Mouse (Mus musculus) midbrain, embryonic 16.5 days (tissue): ENCODE data around the gene Siae. TPM values are rescaled to one million over a fixed set of nuclear protein-coding genes. Genes with fewer than 3 reads are reported as not detected.

Source experiments
- ATAC-seq: fragments of 200-750 bp; cut with Nextera tagmentation; 2 replicates; pipeline ENCODE4 v1.8.0; 2017; ENCODE audit warnings: moderate TSS enrichment
- H3K27ac ChIP-seq: fragments of 300-500 bp; sonication (generic); 2 replicates; pipeline ENCODE4 v1.5.1; 2014; ENCODE audit warnings: mild to moderate bottlenecking, low read length, mixed read lengths
- H3K27me3 ChIP-seq: fragments of 300-500 bp; sonication (generic); 2 replicates; pipeline ENCODE4 v1.6.1; 2014; ENCODE audit warnings: low read depth, low read length, mixed read lengths; ENCODE audit not compliant: control insufficient read depth, insufficient read depth
- H3K36me3 ChIP-seq: fragments of 300-500 bp; sonication (generic); 2 replicates; pipeline ENCODE4 v1.6.1; 2014; ENCODE audit warnings: mild to moderate bottlenecking, low read length, moderate library complexity, mixed read lengths; ENCODE audit not compliant: control insufficient read depth, insufficient read depth
- H3K4me1 ChIP-seq: fragments of 300-500 bp; sonication (generic); 2 replicates; pipeline ENCODE4 v1.6.1; 2014; ENCODE audit warnings: mild to moderate bottlenecking, low read length, mixed read lengths; ENCODE audit not compliant: control insufficient read depth, insufficient read depth
- H3K4me2 ChIP-seq: fragments of 300-500 bp; sonication (generic); 2 replicates; pipeline ENCODE4 v1.6.1; 2014; ENCODE audit warnings: mild to moderate bottlenecking, low read length, mixed read lengths
- H3K4me3 ChIP-seq: fragments of 300-500 bp; sonication (generic); 2 replicates; pipeline ENCODE4 v1.5.1; 2014; ENCODE audit warnings: low read depth, mild to moderate bottlenecking, low read length, moderate library complexity, mixed read lengths
- H3K9ac ChIP-seq: fragments of 300-500 bp; sonication (generic); 2 replicates; pipeline ENCODE4 v1.6.1; 2014; ENCODE audit warnings: low read depth, low read length, mixed read lengths
- H3K9me3 ChIP-seq: fragments of 300-500 bp; sonication (generic); replicated peaks from 2 replicates; pipeline ENCODE4 v1.6.1; 2014; ENCODE audit warnings: mild to moderate bottlenecking, low read length, mixed read lengths; ENCODE audit not compliant: control insufficient read depth, poor library complexity, severe bottlenecking
- WGBS: fragments of 180-500 bp; shearing (Covaris S2); extraction: QIAGEN DNeasy Blood & Tissue Kit; methylation state at CpG from one replicate; pipeline ENCODE4 v1.1.7; 2014; 5-methylcytosine and 5-hydroxymethylcytosine counted together
- polyA plus RNA-seq: library from polyadenylated mRNA; unstranded; fragments of >200 nt; fragmentation: Nextera tagmentation; extraction: Ambion mirVana; gene quantifications from 2 replicates; pipeline ENCODE4 v1.2.1, GENCODE M21; 2015

Siae gene
- polyA plus RNA-seq, 1 experiment from 2014 or later, result 13.8 TPM

DNA sequence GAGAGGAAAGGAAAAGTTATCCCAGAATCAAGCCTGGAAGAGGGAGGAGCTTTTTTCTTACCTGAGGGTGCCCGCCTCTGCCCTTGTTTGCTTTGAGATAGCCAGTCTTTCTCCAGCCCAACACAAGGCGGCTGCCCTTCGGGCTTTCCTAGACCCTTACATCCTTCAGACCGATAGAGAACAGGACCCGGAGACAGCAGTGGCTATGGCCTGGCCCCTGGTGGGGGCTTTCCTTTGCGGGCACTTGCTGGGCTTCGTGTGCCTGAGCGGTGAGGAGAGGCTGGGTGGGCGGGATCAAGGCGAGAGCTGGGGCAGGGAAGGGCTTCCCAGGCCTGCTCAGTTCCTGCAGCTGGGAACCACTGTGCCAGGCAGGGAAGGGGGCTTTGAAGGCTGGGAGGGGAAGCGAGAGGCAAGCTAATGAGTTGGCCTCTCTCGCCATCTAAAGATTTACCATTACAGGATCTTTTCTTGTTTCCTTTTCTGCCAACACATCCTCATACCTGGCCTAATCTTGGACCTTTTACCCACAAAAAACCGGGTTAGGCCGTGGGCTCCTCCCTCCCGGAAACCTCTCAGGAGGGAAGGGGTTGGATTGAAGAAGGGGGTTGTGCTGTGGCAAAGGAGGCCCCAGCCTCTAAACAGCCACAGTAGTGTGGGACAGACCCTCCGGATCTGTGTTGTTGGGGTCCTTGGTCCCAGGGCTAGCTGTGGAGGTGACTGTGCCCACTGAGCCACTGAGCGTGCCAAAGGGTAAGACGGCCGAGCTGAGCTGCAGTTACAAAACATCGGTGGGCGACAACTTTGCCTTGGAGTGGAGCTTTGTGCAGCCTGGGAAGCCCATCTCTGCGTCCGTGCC is 16.1 kb upstream of the Siae start, which contains the start of gene Vsig2:
Gene Vsig2 (plus strand): TSS at position 86 of the 856 bp plus-strand sequence.
- no peak within 1 kb of the TSS for H3K9ac ChIP-seq

DNA sequence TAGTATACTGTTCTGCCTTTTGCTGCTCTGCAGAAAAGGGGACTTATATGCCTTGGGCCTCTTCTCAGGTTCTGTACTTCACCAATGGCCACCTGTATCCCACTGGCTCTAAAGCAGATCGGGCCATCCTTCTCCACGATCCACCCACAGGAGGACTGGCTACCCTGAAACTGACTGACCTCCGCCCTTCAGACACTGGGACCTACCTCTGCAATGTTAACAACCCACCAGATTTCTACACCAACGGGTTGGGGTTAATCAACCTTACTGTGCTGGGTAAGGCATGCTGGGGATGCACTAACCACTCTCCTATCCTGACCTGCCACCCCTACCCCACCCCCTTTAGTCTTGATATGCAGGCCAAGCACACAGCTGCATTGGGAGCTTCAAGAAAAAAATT is 15.3 kb upstream of the Siae start:
- Histone ChIP-seq H3K9me3 (no peaks in the 10 kb centered on the region), H3K27me3 (peaks cover 11% of the 10 kb centered on the region), H3K4me2 (no peak overlapping the region), H3K4me3 (no peak overlapping the region), H3K9ac (no peak overlapping the region), H3K36me3 (no peaks in the 10 kb centered on the region), H3K27ac (no peak overlapping the region), H3K4me1 (peaks cover 10% of the 10 kb centered on the region)
- 92% methylated on average over 4 of the region's 4 CpGs for WGBS
- ATAC-seq, result no peak

More for the DNA sequence above, 16.1 kb upstream of the Siae start, which contains the start of gene Vsig2:
- Histone ChIP-seq H3K4me1 (peaks cover 3% of the 10 kb centered on the region; the same call in 1 of the 2 replicates), H3K36me3 (no peaks in the 10 kb centered on the region), H3K4me3 (no peak within 1 kb of the TSS), H3K4me2 (no peak within 1 kb of the TSS), H3K27ac (no peak within 1 kb of the TSS), H3K27me3 (peaks cover 5% of the 10 kb centered on the region; the same call in 1 of the 2 replicates), H3K9me3 (no peaks in the 10 kb centered on the region)
- no peak for ATAC-seq
- 48% methylated on average over 23 of the region's 23 CpGs for WGBS

- Histone ChIP-seq H3K27me3 (peaks cover 14% of the 10 kb centered on the region), H3K27ac (no peak overlapping the region), H3K9ac (no peak overlapping the region), H3K4me2 (no peak overlapping the region), H3K9me3 (no peaks in the 10 kb centered on the region), H3K4me1 (peaks cover 12% of the 10 kb centered on the region), H3K36me3 (no peaks in the 10 kb centered on the region), H3K4me3 (no peak overlapping the region)
- ATAC-seq, result no peak
- WGBS, result 85% methylated on average over 6 of the region's 6 CpGs
Observed at GRCm38 (mm10) chr9:37540701-37541575, 14.6 kb upstream of the Siae start.

GRCm38 (mm10) chr9:37541851-37542642 is 13.5 kb upstream of the Siae start:
- Histone ChIP-seq H3K27me3 (peaks cover 19% of the 10 kb centered on the region), H3K36me3 (no peaks in the 10 kb centered on the region), H3K9me3 (no peaks in the 10 kb centered on the region), H3K27ac (no peak overlapping the region), H3K9ac (no peak overlapping the region), H3K4me2 (no peak overlapping the region), H3K4me3 (no peak overlapping the region), H3K4me1 (peaks cover 12% of the 10 kb centered on the region)
- WGBS, result 76% methylated on average over 7 of the region's 7 CpGs
- no peak for ATAC-seq

DNA sequence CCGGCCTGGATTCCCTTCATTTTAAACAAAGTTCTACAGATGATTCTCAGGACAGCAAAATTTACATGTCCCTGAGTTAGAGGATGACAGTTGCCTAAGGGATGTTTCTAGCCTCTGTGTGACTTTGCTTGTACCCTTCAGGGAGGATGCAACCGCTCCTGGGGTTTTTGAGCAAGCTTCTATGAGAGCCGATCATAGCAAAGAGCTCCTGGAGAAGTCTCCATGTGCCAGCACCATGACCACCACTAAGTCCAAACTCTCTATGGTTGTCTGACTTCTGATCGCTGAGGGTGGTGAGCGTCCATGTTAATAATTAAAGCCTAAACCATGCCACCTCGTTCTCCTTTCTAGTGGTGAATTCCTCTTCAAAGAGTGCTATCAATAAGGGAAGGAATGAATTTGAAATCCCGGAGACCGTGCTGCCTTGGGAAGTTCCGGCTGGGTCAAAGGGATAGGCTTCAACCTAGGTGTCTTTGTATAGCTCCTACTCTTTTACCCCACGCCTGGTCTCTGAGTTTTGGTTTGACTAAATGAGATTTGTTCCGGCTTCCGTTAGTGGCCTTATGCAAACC is 11.5 kb upstream of the Siae start:
- H3K4me3 ChIP-seq, result peak overlapping the region; percentile 34
- WGBS, result 26% methylated on average over 12 of the region's 12 CpGs
- H3K27me3 ChIP-seq, result peaks cover 22% of the 10 kb centered on the region

GRCm38 (mm10) chr9:37544447-37545165 is 10.9 kb upstream of the Siae start:
- peak overlapping the region; percentile 57 for H3K4me2 ChIP-seq
- ATAC-seq, result peak; percentile 43
- peaks cover 27% of the 10 kb centered on the region for H3K27me3 ChIP-seq
- 0 out of 2 replicates have a peak overlapping the region, but pooled peaks have one; percentile 32 for H3K9ac ChIP-seq
- H3K27ac ChIP-seq, result no peak overlapping the region
- no peaks in the 10 kb centered on the region for H3K36me3 ChIP-seq
- WGBS, result 2% methylated on average over 29 of the region's 29 CpGs
- H3K9me3 ChIP-seq, result no peaks in the 10 kb centered on the region
- H3K4me3 ChIP-seq, result peak overlapping the region; percentile 34
- H3K4me1 ChIP-seq, result peaks cover 12% of the 10 kb centered on the region

More for the DNA sequence above, 11.5 kb upstream of the Siae start:
- Histone ChIP-seq H3K27ac (no peak overlapping the region), H3K4me2 (peak overlapping the region; percentile 57), H3K9ac (no peak overlapping the region), H3K36me3 (no peaks in the 10 kb centered on the region), H3K9me3 (no peaks in the 10 kb centered on the region), H3K4me1 (peaks cover 12% of the 10 kb centered on the region)
- no peak for ATAC-seq

- Histone ChIP-seq H3K9me3 (no peaks in the 10 kb centered on the region), H3K9ac (0 out of 2 replicates have a peak overlapping the region, but pooled peaks have one; percentile 32), H3K4me1 (peaks cover 12% of the 10 kb centered on the region), H3K36me3 (no peaks in the 10 kb centered on the region), H3K4me2 (peak overlapping the region; percentile 57), H3K27me3 (peaks cover 28% of the 10 kb centered on the region), H3K27ac (no peak overlapping the region), H3K4me3 (peak overlapping the region; percentile 34)
- peak; percentile 70 for ATAC-seq
- 5% methylated on average over 17 of the region's 17 CpGs for WGBS
Observed at GRCm38 (mm10) chr9:37545166-37545610, 10.3 kb upstream of the Siae start.
